Mouse (Mus musculus) C2C12 (cell line): ENCODE results near the gene Rtraf. TPM values are rescaled to one million over a fixed set of nuclear protein-coding genes. Genes with fewer than 3 reads are reported as not detected.

Experiments used
- H3K27me3 ChIP-seq: one replicate; pipeline ENCODE4 v1.6.1; 2011; ENCODE audit not compliant: control insufficient read depth, insufficient read depth, insufficient read length
- H3K36me3 ChIP-seq: one replicate; pipeline ENCODE4 v1.6.1; 2011; ENCODE audit not compliant: control insufficient read depth, insufficient read depth
- H3K4me3 ChIP-seq: one replicate; pipeline ENCODE4 v1.5.1; 2011; ENCODE audit warnings: mild to moderate bottlenecking, control low read depth; ENCODE audit not compliant: poor library complexity, insufficient read depth, severe bottlenecking
- H3K79me2 ChIP-seq: one replicate; pipeline ENCODE4 v1.6.1; 2011; ENCODE audit not compliant: control insufficient read depth, insufficient read depth
- H3K79me3 ChIP-seq: one replicate; pipeline ENCODE4 v1.6.1; 2011; ENCODE audit warnings: low read depth, control low read depth
- H3ac ChIP-seq: one replicate; pipeline ENCODE3; 2011; ENCODE audit warnings: low read depth; ENCODE audit not compliant: control insufficient read depth, insufficient read length
- CEBPB ChIP-seq: IDR thresholded peaks from one replicate; pipeline ENCODE4 v1.6.1; 2011; ENCODE audit warnings: low read depth, mild to moderate bottlenecking, control low read depth, moderate library complexity
- CTCF ChIP-seq: IDR thresholded peaks from one replicate; pipeline ENCODE4 v1.5.1; 2011; ENCODE audit not compliant: control insufficient read depth, insufficient read depth, insufficient read length
- FOSL1 ChIP-seq: IDR thresholded peaks from one replicate; pipeline ENCODE4 v1.8.0; 2011; ENCODE audit warnings: mild to moderate bottlenecking, low read length; ENCODE audit not compliant: poor library complexity, insufficient read depth, severe bottlenecking
- MAX ChIP-seq: IDR thresholded peaks from one replicate; pipeline ENCODE4 v1.6.1; 2011; ENCODE audit warnings: mild to moderate bottlenecking, control low read depth
- MYOD1 ChIP-seq: IDR thresholded peaks from one replicate; pipeline ENCODE4 v1.6.1; 2011; ENCODE audit warnings: low read depth; ENCODE audit not compliant: control insufficient read depth, insufficient read length
- MYOG ChIP-seq: IDR thresholded peaks from one replicate; pipeline ENCODE4 v1.6.1; 2011; ENCODE audit not compliant: control insufficient read depth, insufficient read length; ENCODE audit errors: extremely low read depth
- USF1 ChIP-seq: IDR thresholded peaks from one replicate; pipeline ENCODE4 v1.6.1; 2011; ENCODE audit warnings: low read depth, mild to moderate bottlenecking, control low read depth, moderate library complexity
- polyA plus RNA-seq: library from polyadenylated mRNA; unstranded; fragments of >200 nt; fragmentation: generic; extraction: Trizol; gene quantifications from one replicate; pipeline ENCODE4 v1.2.1, GENCODE M21; 2012; ENCODE audit warnings: missing spikeins

Rtraf gene
- polyA plus RNA-seq, 1 experiment, result 115 TPM

DNA sequence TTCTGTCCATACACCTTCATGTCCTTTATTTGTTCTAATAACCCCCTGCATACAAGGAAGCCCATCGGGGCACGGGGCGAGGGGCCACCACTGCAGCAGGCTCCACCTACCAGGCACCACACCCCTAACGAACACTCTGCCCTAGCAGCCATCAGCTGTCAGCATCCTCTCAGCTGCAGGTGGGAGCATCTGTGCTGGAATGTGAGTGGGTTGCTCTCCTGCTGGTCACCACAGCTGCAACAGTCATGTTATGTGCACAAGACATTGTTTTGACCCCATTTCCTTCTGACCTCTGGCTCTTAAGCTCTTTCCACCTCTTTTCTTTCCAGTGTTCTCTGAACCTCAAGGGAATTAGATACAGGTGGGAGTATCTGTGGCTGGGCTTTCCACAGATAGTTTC, 61.6 kb downstream of the Rtraf start:
- Histone ChIP-seq H3K79me2 (no peaks in the 10 kb centered on the region), H3K36me3 (no peaks in the 10 kb centered on the region), H3K79me3 (no peaks in the 10 kb centered on the region), H3K4me3 (no peak overlapping the region), H3ac (no peak overlapping the region), H3K27me3 (no peaks in the 10 kb centered on the region)
- TF ChIP-seq MYOD1, result no peak
- TF ChIP-seq CEBPB, result no peak
- TF ChIP-seq MYOG, result no peak
- TF ChIP-seq MAX, result no peak
- no peak for TF ChIP-seq USF1
- no peak for TF ChIP-seq CTCF
- TF ChIP-seq FOSL1, result no peak

Other genes starting within 250 kb of the Rtraf start
- gene Gm2237, start 238.7 kb downstream of the Rtraf start, polyA plus RNA-seq, result 0.77 TPM
- not detected for gene Gm5458, start 221.2 kb downstream of the Rtraf start, polyA plus RNA-seq
- 25.6 TPM for gene Nid2, start 72.6 kb downstream of the Rtraf start, polyA plus RNA-seq
- 5.8 TPM for gene Gng2, start 153.8 kb upstream of the Rtraf start, polyA plus RNA-seq